Mouse (Mus musculus): ENCODE results near the gene Arnt2. TPM values are rescaled to one million over a fixed set of nuclear protein-coding genes. Genes with fewer than 3 reads are reported as not detected.
A peak's percentile ranks its signal among the peaks of the same experiment; 100 is the strongest.

Gene Arnt2
- polyA plus RNA-seq, 1 experiment = 5.6 TPM

DNA sequence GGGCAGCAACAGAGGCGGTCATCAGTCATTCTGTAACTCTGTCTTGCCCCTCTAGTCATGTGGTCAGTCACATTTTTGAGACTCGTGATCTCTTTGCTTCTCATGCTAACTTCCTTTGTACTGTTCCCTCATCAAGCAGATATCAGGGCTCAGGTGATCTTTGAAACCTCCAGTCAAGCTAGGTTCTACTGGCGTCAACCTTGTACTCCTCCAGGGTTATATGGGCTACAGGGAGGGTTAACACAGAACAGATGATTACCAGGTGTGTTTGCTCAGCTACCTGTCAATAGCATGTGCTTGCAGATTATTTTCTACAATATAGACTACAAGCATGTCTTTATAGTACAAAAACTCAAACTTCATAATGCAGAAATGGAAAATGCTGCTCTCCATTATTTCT, 183.1 kb downstream of the Arnt2 start:
- no peak overlapping the region for H3K4me3 ChIP-seq (ENCODE audit: control insufficient read depth, low read depth, low read length)
- H3K27ac ChIP-seq (ENCODE audit: control insufficient read depth, insufficient read depth, low read depth, low read length) = no peak overlapping the region
- no peaks in the 10 kb centered on the region for H3K27me3 ChIP-seq (ENCODE audit: control insufficient read depth, insufficient read depth, low read length)
- no peaks in the 10 kb centered on the region for H3K4me1 ChIP-seq (ENCODE audit: control insufficient read depth, insufficient read depth, low read length)
- TF ChIP-seq CTCF (IDR thresholded peaks at IDR 0.05; ENCODE audit: control insufficient read depth, insufficient read depth, insufficient replicate concordance, low read depth, low read length) = no peak
- no peaks in the 10 kb centered on the region for H3K36me3 ChIP-seq (ENCODE audit: control insufficient read depth, insufficient read depth, low read length)

DNA sequence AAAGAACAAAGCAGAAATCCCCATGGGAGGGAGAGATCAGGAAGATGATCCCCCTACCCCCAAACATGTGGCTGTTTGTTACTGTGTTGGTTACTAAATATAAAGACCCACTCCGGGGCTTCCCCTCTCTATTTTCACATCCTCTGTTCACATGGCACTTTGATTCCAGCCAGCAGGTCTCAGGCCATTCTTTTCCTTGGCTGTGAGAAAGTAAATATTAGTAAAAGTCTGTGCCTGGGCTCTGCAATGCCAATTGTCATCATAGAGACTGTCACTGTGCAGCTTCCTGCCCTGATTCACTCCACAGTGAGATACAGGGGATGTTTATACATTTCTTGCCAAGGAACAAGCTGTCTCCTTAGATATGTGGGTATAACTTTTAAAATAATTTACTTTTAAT, 197.9 kb downstream of the Arnt2 start:
- TF ChIP-seq CTCF (IDR thresholded peaks at IDR 0.05; ENCODE audit: control insufficient read depth, insufficient read depth, insufficient replicate concordance, low read depth, low read length) (no peak), POLR2A (IDR thresholded peaks at IDR 0.05; ENCODE audit: control insufficient read depth, low read depth, low read length) (no peak)
- Histone ChIP-seq H3K36me3 (ENCODE audit: control insufficient read depth, insufficient read depth, low read length) (no peaks in the 10 kb centered on the region), H3K27me3 (ENCODE audit: control insufficient read depth, insufficient read depth, low read length) (no peaks in the 10 kb centered on the region), H3K27ac (ENCODE audit: control insufficient read depth, insufficient read depth, low read depth, low read length) (no peak overlapping the region), H3K4me3 (ENCODE audit: control insufficient read depth, low read depth, low read length) (no peak overlapping the region), H3K4me1 (ENCODE audit: control insufficient read depth, insufficient read depth, low read length) (no peaks in the 10 kb centered on the region; the same call in 1 of the 2 replicates)

DNA sequence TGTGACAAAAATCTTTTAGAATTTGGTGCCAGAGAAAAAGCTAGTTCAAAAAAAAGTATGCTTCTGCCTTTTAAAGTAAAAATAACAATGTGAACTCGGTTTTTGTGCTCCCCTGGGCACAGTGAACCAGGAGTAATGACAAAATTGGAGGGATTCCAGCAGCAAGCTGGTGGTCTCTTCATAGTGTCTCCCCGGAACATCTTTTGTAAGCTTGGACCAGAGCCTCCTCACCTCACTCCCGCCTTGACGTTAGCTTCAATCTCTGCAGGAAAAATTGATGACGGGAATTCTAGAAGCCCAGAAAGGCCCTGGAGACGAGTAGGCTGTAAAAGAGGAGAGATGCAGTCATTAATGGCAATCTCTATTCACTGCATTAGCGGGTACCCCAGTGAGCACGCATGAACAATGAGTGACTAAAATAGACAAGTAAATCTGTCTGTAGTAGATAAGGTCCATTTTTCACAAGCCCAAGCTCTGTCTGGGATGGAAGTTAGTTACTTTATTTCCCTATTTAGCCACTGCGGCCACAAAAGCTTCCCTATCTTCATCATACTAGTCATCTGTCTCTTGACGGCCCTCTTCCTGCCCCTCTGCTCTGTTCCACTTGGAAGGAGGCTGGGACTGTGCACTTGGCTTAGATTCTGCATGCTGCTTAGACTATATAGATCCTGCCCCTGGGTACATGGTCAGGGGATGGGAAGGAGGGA, 199.2 kb downstream of the Arnt2 start:
- TF ChIP-seq POLR2A (IDR thresholded peaks at IDR 0.05; ENCODE audit: control insufficient read depth, low read depth, low read length) (no peak), CTCF (IDR thresholded peaks at IDR 0.05; ENCODE audit: control insufficient read depth, insufficient read depth, insufficient replicate concordance, low read depth, low read length) (no peak)
- Histone ChIP-seq H3K4me1 (ENCODE audit: control insufficient read depth, insufficient read depth, low read length) (no peaks in the 10 kb centered on the region; the same call in 1 of the 2 replicates), H3K27ac (ENCODE audit: control insufficient read depth, insufficient read depth, low read depth, low read length) (no peak overlapping the region), H3K36me3 (ENCODE audit: control insufficient read depth, insufficient read depth, low read length) (no peaks in the 10 kb centered on the region), H3K27me3 (ENCODE audit: control insufficient read depth, insufficient read depth, low read length) (no peaks in the 10 kb centered on the region), H3K4me3 (ENCODE audit: control insufficient read depth, low read depth, low read length) (peak overlapping the region; percentile 38)

DNA sequence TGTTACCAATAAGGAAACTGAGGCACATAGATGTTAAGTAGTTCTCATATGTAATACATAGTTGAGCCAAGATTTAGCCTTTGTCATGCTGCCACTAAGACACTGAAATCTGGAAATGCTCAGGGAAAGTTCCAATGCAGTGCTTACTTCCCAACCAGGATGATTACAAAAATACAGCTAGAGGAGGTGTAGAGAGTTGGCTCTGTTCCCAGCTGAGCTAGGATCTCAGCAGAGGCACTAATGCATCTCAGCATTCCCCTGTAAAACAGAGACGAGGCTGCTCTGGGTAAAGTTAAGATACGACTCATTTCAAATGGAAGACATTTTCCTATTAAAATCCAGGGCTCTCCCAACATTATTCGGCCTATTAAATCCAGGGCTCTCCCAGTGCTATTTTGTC, 206.0 kb downstream of the Arnt2 start:
- Histone ChIP-seq H3K36me3 (ENCODE audit: control insufficient read depth, insufficient read depth, low read length) (no peaks in the 10 kb centered on the region), H3K27me3 (ENCODE audit: control insufficient read depth, insufficient read depth, low read length) (no peaks in the 10 kb centered on the region), H3K4me3 (ENCODE audit: control insufficient read depth, low read depth, low read length) (no peak overlapping the region), H3K27ac (ENCODE audit: control insufficient read depth, insufficient read depth, low read depth, low read length) (no peak overlapping the region), H3K4me1 (ENCODE audit: control insufficient read depth, insufficient read depth, low read length) (no peaks in the 10 kb centered on the region)
- no peak for TF ChIP-seq CTCF (IDR thresholded peaks at IDR 0.05; ENCODE audit: control insufficient read depth, insufficient read depth, insufficient replicate concordance, low read depth, low read length)
- no peak for TF ChIP-seq POLR2A (IDR thresholded peaks at IDR 0.05; ENCODE audit: control insufficient read depth, low read depth, low read length)

DNA sequence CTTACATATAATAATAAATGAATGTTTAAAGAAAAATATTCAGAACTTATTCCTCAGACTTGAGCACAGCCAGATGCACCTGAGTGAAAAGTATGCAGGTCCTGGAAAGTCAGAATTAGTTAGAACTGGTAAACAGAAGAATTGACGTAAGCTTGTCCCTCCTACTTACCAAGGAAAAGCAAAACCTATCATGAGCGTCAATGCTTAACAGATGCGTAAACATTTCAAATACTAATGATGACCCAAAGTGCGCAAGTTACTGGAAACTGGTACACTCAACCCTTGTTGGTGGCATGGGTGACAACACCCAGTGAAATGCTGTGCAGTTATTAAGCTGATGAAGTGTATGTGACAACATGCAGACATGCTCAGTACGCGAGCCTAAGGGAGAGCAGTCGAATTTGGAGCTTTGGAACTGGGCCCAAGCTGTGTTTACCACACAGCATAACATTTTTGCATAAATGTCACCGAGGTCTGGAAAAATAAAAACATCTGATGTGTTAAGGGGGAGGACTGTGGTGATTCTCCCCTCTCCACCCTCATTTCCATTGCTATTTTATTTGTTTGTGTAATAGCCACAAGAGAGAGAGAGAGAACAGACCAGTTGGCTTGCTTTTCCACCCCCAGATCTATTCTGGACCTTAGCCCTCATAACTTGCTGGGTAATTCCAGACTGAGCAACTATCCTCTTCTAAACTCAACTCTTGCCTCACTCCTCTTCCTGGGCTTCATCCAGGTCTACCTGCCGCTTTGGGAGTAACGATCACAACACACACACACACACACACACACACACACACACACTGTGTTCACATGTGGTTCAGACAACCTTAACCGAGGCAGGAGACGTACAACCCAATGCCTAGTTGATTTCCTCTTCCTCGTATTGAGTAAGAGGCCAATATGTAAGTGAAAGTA, 208.6 kb downstream of the Arnt2 start:
- Histone ChIP-seq H3K4me3 (ENCODE audit: control insufficient read depth, low read depth, low read length) (peak overlapping the region; percentile 66), H3K27ac (ENCODE audit: control insufficient read depth, insufficient read depth, low read depth, low read length) (no peak overlapping the region), H3K36me3 (ENCODE audit: control insufficient read depth, insufficient read depth, low read length) (no peaks in the 10 kb centered on the region)

DNA sequence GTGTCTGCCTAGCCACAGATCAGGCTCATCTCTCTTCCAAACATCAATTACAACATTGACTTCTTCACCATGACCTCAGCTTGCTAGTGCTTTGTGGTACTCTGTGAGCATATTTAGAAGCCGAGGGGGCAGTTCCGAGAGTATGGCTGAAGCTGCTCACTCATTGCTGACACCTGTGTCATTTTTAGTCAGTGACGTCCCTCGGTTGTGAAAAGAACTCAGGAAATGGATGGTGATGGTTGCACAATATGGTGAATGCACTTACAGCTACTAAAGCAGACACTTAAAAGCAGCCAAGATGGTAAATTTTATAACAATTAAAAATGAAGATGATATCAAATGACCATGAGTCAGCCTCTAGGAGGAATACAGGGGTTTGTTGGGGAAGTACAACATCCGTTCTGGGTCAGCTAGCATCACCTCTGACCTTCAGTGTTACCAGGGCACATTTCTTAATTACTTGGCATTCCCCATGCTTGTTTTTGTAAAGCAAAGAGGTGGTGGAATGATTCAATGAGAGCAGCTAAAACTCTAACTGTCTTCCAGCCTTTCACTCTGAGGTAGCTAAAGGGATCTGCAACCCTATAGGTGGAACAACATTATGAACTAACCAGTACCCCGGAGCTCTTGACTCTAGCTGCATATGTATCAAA, 212.6 kb downstream of the Arnt2 start:
- Histone ChIP-seq H3K4me3 (ENCODE audit: control insufficient read depth, low read depth, low read length) (no peak overlapping the region), H3K4me1 (ENCODE audit: control insufficient read depth, insufficient read depth, low read length) (no peaks in the 10 kb centered on the region), H3K27me3 (ENCODE audit: control insufficient read depth, insufficient read depth, low read length) (no peaks in the 10 kb centered on the region), H3K36me3 (ENCODE audit: control insufficient read depth, insufficient read depth, low read length) (no peaks in the 10 kb centered on the region), H3K27ac (ENCODE audit: control insufficient read depth, insufficient read depth, low read depth, low read length) (no peak overlapping the region)
- TF ChIP-seq POLR2A (IDR thresholded peaks at IDR 0.05; ENCODE audit: control insufficient read depth, low read depth, low read length) (no peak), CTCF (IDR thresholded peaks at IDR 0.05; ENCODE audit: control insufficient read depth, insufficient read depth, insufficient replicate concordance, low read depth, low read length) (no peak)

More for the DNA sequence above, 208.6 kb downstream of the Arnt2 start:
- H3K4me1 ChIP-seq (ENCODE audit: control insufficient read depth, insufficient read depth, low read length) = no peaks in the 10 kb centered on the region
- H3K27me3 ChIP-seq (ENCODE audit: control insufficient read depth, insufficient read depth, low read length) = no peaks in the 10 kb centered on the region
- TF ChIP-seq CTCF (IDR thresholded peaks at IDR 0.05; ENCODE audit: control insufficient read depth, insufficient read depth, insufficient replicate concordance, low read depth, low read length) = no peak
- TF ChIP-seq POLR2A (IDR thresholded peaks at IDR 0.05; ENCODE audit: control insufficient read depth, low read depth, low read length) = no peak

Other genes with a start within 250 kb of the Arnt2 start
- gene Gm2115, start 118.8 kb upstream of the Arnt2 start, polyA plus RNA-seq (2012; rRNA removed) = 0.02 TPM in 1 of 2 replicates, not detected in the other
- 4.7 and 12.0 TPM in 2 replicates for gene Fah, start 196.5 kb upstream of the Arnt2 start, polyA plus RNA-seq (2012; rRNA removed)

Data from testis, adult 2 months (tissue).